Mouse (Mus musculus): ENCODE data around the gene Cldn5.

DNA sequence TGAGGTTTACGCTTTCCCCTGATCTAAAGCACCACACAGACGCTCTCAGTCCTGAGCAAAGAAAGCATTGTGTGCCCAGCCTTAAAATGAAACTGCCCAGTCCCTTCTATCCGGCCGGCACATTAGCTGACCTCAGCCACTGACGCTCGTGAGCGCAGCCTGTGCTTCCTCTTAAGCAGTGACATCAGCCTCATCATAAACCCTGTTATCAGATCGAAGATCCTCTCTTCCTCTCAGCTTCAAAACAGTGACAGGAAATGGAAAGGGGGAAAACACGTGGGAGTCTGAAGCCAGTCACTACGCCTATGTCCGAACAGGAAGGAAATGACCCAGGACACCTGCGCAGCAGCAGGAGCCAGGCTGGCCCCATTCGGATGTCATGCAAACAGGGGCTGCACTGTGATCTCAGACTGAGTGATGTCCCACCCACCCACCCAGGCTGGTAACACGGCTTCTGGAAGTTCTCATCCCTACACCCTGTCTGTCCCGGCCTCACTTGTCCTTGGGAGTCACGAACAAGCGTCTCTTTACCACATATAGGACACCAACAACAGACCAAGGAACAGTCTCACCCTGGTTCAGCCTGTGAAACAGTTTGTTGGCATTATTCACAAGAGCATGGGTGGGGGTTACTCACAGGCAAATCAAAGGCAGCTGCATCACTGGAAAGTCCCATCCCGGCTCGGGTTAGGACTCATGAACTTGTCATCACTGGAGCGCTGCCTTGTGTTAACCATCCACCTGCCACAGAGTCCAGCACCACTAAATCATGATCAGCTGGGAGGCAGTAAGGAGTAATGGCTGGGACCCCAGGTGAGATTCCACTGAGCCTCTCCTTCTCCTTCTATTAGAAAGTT is 43.3 kb upstream of the Cldn5 start:
- TF ChIP-seq GATA1 (IDR thresholded peaks at IDR 0.05; ENCODE audit: borderline replicate concordance, low read length) (no peak), FLI1 (IDR thresholded peaks at IDR 0.05; ENCODE audit: low read length) (no peak)
